Mouse (Mus musculus): ENCODE measurements around the gene Polr1e. TPM values are rescaled to one million over a fixed set of nuclear protein-coding genes. Genes with fewer than 3 reads are reported as not detected.
"Not testable (repeated sequence)": the region's sequence is repeated elsewhere in the genome, so short reads cannot be mapped to it uniquely, and the experiment has no call there.

Polr1e gene
- total RNA-seq, 2 experiments from 2014 or later, result 41.6 to 45.0 TPM

GRCm38 (mm10) chr4:45063836-45064235 is 45.5 kb downstream of the Polr1e start:
- not testable (repeated sequence) for DNase-seq

- DNase-seq, result no peak
Observed at GRCm38 (mm10) chr4:45064577-45064976, 46.2 kb downstream of the Polr1e start.

- DNase-seq, result no peak
Observed at GRCm38 (mm10) chr4:45066036-45066730, 47.8 kb downstream of the Polr1e start.

- no peak for DNase-seq
Observed at GRCm38 (mm10) chr4:45067742-45068141, 49.4 kb downstream of the Polr1e start.

GRCm38 (mm10) chr4:45072261-45072973 is 54.0 kb downstream of the Polr1e start:
- no peak for DNase-seq

GRCm38 (mm10) chr4:45073544-45073943 is 55.2 kb downstream of the Polr1e start:
- no peak for DNase-seq

- not testable (repeated sequence) for DNase-seq
Observed at GRCm38 (mm10) chr4:45081041-45081440, 62.7 kb downstream of the Polr1e start.

- no peak for DNase-seq
Observed at GRCm38 (mm10) chr4:45082951-45083350, 64.6 kb downstream of the Polr1e start.

GRCm38 (mm10) chr4:45083487-45083886 is 65.1 kb downstream of the Polr1e start:
- DNase-seq, result no peak

- peak; percentile 96 for DNase-seq
Observed at GRCm38 (mm10) chr4:45084021-45084894, 65.9 kb downstream of the Polr1e start, which contains the start of gene Fbxo10. TSS of gene Fbxo10 (minus strand) at chr4:45084604.

- DNase-seq, result no peak
Observed at GRCm38 (mm10) chr4:45084895-45085290, 66.5 kb downstream of the Polr1e start.

Other genes with a start within 250 kb of the Polr1e start
- 10 to 100 TPM; 46.6 to 47.0 TPM for gene Grhpr, start 37.2 kb upstream of the Polr1e start, total RNA-seq (2021)
- gene Zbtb5, start 6.2 kb upstream of the Polr1e start, total RNA-seq (2021), result 10 to 100 TPM; 10.5 to 11.9 TPM
- 10 to 100 TPM; 21.3 to 23.1 TPM for gene Fbxo10, start 66.0 kb downstream of the Polr1e start, total RNA-seq (2021)
- gene Tomm5, start 89.5 kb downstream of the Polr1e start, total RNA-seq (2021), result 100 to 1,000 TPM; 119 to 141 TPM
- gene Frmpd1, start 166.3 kb downstream of the Polr1e start, total RNA-seq (2021), result 1 to 10 TPM; 2.7 to 3.2 TPM